Mouse (Mus musculus) CH12.LX (cell line): ENCODE results near the gene Ntrk3.

Experiments
- CTCF ChIP-seq, 2 experiments: IDR thresholded peaks in 1 of 2; conservative IDR thresholded peaks in 1 of 2; 2 replicates each; pipeline ENCODE4 v1.5.1; 2011 to 2012; ENCODE audit warnings: low read depth in 2 of 2, low read length in 2 of 2, improper control_type of control experiment in 1 of 2, inconsistent platforms in 1 of 2, mild to moderate bottlenecking in 1 of 2, moderate library complexity in 1 of 2
- EP300 ChIP-seq: IDR thresholded peaks from 2 replicates; pipeline ENCODE4 v1.6.1; 2011; ENCODE audit warnings: low read length, improper control_type of control experiment
- ETS1 ChIP-seq: conservative IDR thresholded peaks from 2 replicates; pipeline ENCODE4 v1.6.1; 2012; ENCODE audit warnings: low read depth, mild to moderate bottlenecking, inconsistent platforms, low read length, improper control_type of control experiment, moderate library complexity
- GABPA ChIP-seq: IDR thresholded peaks from 2 replicates; pipeline ENCODE4 v1.6.1; 2012; ENCODE audit warnings: low read depth, low read length, improper control_type of control experiment, inconsistent platforms; ENCODE audit not compliant: insufficient replicate concordance
- JUN ChIP-seq: IDR thresholded peaks from 2 replicates; pipeline ENCODE4 v1.6.1; 2011; ENCODE audit warnings: low read depth, mild to moderate bottlenecking, low read length, improper control_type of control experiment, moderate library complexity; ENCODE audit not compliant: insufficient read depth
- POLR2A ChIP-seq: IDR thresholded peaks from 2 replicates; pipeline ENCODE4 v1.6.1; 2011; ENCODE audit warnings: low read depth, mild to moderate bottlenecking, improper control_type of control experiment, low read length
- SMC3 ChIP-seq: IDR thresholded peaks from 2 replicates; pipeline ENCODE4 v1.6.1; 2011; ENCODE audit warnings: low read depth, low read length, improper control_type of control experiment
- TCF12 ChIP-seq: IDR thresholded peaks from 2 replicates; pipeline ENCODE4 v1.6.1; 2014; ENCODE audit warnings: low read depth, mild to moderate bottlenecking, inconsistent platforms, low read length, improper control_type of control experiment
- ZC3H11A ChIP-seq: IDR thresholded peaks from 2 replicates; pipeline ENCODE4 v1.6.1; 2012; ENCODE audit warnings: low read depth, mild to moderate bottlenecking, inconsistent platforms, low read length, improper control_type of control experiment
- ZNF384 ChIP-seq: IDR thresholded peaks from 2 replicates; pipeline ENCODE4 v1.6.1; 2012; ENCODE audit warnings: low read depth, low read length, improper control_type of control experiment, inconsistent platforms

DNA sequence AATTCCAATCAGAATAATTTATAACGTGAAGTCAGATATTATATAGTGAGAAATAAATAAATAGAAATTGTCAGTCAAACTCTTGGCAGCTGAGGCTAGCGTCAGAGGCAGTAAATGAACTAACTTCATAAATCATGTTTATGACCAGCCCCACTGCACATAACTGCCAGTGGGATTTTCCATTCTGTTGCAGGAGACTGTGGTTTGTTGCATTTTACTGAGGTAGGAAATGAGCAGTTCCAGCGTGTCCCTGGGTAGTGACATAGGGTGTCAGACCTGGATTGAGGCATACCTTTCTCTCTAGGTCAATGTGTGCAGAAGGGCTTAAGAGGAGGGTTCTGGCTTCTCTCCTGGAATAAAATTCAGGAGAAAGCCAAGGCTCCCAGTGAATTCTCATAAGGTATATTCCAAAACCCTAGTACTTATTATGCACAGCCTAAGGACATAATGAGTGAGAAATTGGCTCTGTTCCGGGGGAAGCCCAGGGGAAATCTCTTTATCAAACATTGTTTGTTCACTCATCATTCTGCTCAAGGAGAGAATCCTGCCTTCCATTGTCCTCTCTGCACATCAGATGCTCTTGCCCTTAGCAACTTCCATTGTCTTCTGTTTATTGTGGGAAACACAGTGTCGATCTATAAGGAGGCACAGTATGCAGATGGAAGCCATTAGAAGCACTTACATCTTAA lies 565.4 kb downstream of the Ntrk3 start:
- TF ChIP-seq SMC3 (no peak), ZNF384 (no peak), ETS1 (no peak), ZC3H11A (no peak), JUN (no peak), POLR2A (no peak), CTCF (conservative IDR thresholded peaks at IDR 0.05 in 1 of 2, IDR thresholded peaks at IDR 0.05 in 1 of 2; ENCODE audit: low read depth in 2 of 2, low read length in 2 of 2) (no peak), TCF12 (no peak), GABPA (no peak), EP300 (no peak)
